Mouse (Mus musculus): ENCODE measurements at regions not wholly inside any gene's neighbourhood (a gene's known extent, or its start where the extent isn't known, plus 50 kb on each side); places are given as distances from the start of the nearest gene placed in this dataset.

DNA sequence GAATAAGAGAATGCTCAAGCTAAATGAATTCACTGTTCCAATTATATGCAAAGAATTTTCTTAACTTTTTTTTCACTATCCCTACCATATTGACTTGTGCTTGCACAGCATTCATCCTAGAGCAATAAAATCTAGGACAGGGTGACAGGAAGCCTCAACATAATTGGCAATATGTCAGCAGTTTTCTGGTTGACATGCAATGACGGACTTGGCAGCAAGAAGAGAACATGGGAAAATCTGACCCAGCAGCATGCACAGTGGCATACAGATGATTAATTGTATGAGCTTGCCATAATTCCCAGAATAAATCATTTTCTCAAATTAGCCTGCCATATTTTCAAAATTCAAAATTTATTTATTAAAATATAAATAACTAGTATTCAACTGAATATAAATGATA is 152.7 kb downstream of the Amy2a5 start:
- DNase-seq (ENCODE audit: low spot score): no peak

GRCm38 (mm10) chr3:113090850-113091249 is 167.8 kb downstream of the Amy2a5 start:
- DNase-seq (ENCODE audit: low spot score): peak; percentile 46

DNA sequence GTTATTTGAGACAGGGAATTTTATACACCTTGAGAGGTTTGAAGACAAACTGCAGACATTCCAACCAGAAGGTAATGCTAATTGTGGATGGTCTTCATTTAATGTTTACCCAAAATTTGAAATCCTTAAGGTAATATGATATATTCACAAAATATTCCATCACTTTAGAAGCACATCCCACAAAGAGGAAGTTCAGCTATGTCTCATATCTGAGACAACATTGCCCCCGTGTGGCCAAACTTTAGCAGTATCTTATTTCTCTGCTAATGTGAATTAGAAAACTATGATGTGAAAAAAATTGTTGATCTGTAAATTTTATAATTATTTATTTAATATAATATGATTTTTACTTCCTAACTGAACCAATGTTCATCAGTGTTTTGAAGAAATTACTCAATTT is 177.9 kb downstream of the Amy2a5 start:
- peak; percentile 72 for DNase-seq (ENCODE audit: low spot score)

All from testis, postnatal 10 days (tissue).